Mouse (Mus musculus) MEL (cell line): Measurements from ENCODE around the gene Stk36.
A peak's percentile ranks its signal among the peaks of the same experiment; 100 is the strongest.

Experiments
- BHLHE40 ChIP-seq: IDR thresholded peaks from 2 replicates; pipeline ENCODE4 v1.6.1; 2012; ENCODE audit warnings: low read depth, mild to moderate bottlenecking, inconsistent platforms, low read length, improper control_type of control experiment, borderline replicate concordance
- CTCF ChIP-seq, 3 experiments: IDR thresholded peaks in 2 of 3; conservative IDR thresholded peaks in 1 of 3; 2 replicates each; pipeline ENCODE4 v1.5.1; 2011 to 2012; ENCODE audit warnings: low read length in 3 of 3, low read depth in 2 of 3, mild to moderate bottlenecking in 2 of 3, improper control_type of control experiment in 1 of 3, inconsistent platforms in 1 of 3, mixed read lengths in 1 of 3, moderate library complexity in 1 of 3; ENCODE audit not compliant: control insufficient read depth in 1 of 3, insufficient read depth in 1 of 3, poor library complexity in 1 of 3, severe bottlenecking in 1 of 3
- NELFE ChIP-seq: IDR thresholded peaks from 2 replicates; pipeline ENCODE4 v1.6.1; 2011; ENCODE audit warnings: low read depth, low read length, improper control_type of control experiment
- UBTF ChIP-seq: IDR thresholded peaks from 2 replicates; pipeline ENCODE4 v1.6.1; 2012; ENCODE audit warnings: low read depth, mild to moderate bottlenecking, inconsistent platforms, low read length, improper control_type of control experiment, moderate library complexity, borderline replicate concordance; ENCODE audit not compliant: insufficient read depth
- ZC3H11A ChIP-seq: IDR thresholded peaks from 2 replicates; pipeline ENCODE4 v1.6.1; 2012; ENCODE audit warnings: low read depth, mild to moderate bottlenecking, inconsistent platforms, low read length, improper control_type of control experiment
- ZKSCAN1 ChIP-seq: IDR thresholded peaks from 2 replicates; pipeline ENCODE4 v1.6.1; 2012; ENCODE audit warnings: low read depth, mild to moderate bottlenecking, inconsistent platforms, low read length, improper control_type of control experiment, moderate library complexity

DNA sequence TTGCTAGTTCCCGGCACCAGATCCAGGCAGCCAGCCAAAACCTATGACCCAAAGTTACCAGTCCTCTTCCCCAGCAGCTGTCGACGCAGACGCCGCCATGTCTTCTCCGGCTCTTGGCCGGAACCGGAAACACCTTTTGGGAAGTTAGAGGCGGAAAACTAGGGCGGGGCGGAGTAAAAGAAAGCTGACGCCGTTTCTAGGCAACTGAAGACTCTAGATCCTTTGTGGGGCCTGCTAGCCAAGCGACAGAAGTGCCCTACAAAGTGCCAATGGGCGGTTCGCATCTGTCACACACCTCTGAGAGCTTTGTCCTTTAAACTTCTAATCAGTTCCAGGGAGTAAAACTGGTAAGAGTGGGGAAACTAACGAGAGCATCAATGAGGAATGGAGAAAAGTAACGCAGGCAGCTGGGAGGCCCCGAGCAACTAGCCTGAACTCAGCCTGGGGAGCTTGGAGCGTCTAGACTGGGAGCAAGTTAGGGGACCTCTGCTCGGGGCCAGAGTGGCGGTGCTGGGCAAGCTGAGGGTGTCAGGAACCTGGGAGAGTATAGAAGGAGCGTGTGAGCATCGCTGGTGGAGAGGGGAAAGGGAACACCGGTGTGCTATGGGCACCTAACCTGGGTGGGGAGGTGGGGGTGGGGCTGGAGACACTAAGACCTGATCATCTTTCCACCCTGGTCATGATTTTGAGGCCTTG is at the start of gene Stk36, which contains the start of gene Rnf25:
- TF ChIP-seq CTCF (IDR thresholded peaks at IDR 0.05 in 2 of 3, conservative IDR thresholded peaks at IDR 0.05 in 1 of 3; ENCODE audit: control insufficient read depth in 1 of 3, insufficient read depth in 1 of 3, low read depth in 2 of 3, low read length in 3 of 3, poor library complexity in 1 of 3, severe bottlenecking in 1 of 3) (no peak), NELFE (peak; percentile 96), UBTF (no peak), ZC3H11A (no peak), ZKSCAN1 (no peak), BHLHE40 (no peak)
